Mouse (Mus musculus) C2C12 (cell line): ENCODE results near the gene Pbx1.

Experiments used
- CEBPB ChIP-seq: IDR thresholded peaks from one replicate; pipeline ENCODE4 v1.6.1; 2011; ENCODE audit warnings: low read depth, mild to moderate bottlenecking, control low read depth, moderate library complexity
- CTCF ChIP-seq: IDR thresholded peaks from one replicate; pipeline ENCODE4 v1.5.1; 2011; ENCODE audit not compliant: control insufficient read depth, insufficient read depth, insufficient read length
- MAX ChIP-seq: IDR thresholded peaks from one replicate; pipeline ENCODE4 v1.6.1; 2011; ENCODE audit warnings: mild to moderate bottlenecking, control low read depth

GRCm38 (mm10) chr1:168098806-168099205 lies 333.3 kb downstream of the Pbx1 start:
- TF ChIP-seq CTCF (no peak), MAX (no peak), CEBPB (no peak)
